Mouse (Mus musculus) c-Kit-positive CD71-negative TER-119-negative erythroid progenitor cells, embryonic 14.5 days (primary cell): ENCODE data around the gene Haus8.
"Not testable (repeated sequence)": the region's sequence is repeated elsewhere in the genome, so short reads cannot be mapped to it uniquely, and the experiment has no call there.

Experiments used
- DNase-seq: peaks from one replicate; pipeline ENCODE4 v3.0.0-alpha.2; 2013; ENCODE audit warnings: low read depth

The Haus8 gene

DNA sequence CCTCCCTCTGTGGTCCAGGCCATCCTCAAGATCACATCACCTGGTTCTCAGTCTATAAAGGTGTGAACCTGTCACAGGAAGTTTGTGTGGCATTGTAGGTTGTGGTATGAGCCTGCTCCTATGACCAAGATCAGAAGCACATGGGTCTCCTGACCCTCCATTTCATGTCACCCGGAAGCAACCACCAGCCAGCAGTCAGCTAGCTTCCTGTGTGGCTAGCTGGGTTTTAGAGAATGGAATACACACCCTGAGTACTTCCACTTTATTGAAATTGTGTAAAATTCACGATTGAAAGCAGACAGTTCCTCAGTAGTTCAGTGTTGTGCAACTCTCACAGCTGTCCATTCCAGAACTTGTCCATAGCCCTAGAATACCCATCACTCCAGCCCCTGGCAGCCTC lies 13.5 kb upstream of the Haus8 start:
- not testable (repeated sequence) for DNase-seq

DNA sequence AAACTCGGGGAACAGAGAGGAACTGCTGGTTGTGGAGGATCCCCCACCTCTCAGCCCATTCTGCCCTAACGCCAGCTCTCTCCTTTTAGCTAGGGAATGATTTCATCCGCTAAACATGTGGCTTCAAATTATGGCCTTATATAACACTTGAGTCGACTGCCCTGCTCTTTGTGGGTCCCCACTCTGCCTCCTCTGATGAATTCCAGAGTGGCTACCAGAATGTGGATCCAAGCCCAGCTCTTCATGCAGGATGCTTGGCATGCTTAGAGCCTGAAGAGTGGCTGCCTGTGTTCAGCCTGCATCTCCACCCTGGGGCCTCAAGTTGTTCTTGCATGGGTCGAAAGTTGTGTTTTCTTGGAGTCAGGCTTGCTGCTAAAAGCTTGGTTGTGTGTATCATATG lies 9.9 kb upstream of the Haus8 start:
- no peak for DNase-seq

DNA sequence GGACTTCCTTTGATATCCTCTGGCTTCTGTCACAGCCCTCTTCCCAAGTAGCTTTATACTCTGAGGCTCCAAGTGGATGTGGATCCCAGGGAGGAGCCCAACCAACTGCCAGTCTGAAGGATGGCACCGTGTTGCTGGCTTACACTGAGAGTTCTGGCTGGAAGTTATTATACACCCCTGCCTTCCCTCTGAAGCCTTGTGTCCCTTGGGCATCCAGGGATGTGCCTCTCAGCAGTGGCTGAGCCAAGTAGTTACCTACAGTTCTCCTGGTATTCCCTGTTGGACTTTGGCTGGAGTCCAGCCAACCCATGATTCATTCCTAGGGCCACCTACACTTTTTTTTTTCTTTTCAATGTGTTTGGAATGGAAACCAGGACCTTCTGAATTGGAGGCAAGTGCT lies 9.0 kb upstream of the Haus8 start:
- not testable (repeated sequence) for DNase-seq

DNA sequence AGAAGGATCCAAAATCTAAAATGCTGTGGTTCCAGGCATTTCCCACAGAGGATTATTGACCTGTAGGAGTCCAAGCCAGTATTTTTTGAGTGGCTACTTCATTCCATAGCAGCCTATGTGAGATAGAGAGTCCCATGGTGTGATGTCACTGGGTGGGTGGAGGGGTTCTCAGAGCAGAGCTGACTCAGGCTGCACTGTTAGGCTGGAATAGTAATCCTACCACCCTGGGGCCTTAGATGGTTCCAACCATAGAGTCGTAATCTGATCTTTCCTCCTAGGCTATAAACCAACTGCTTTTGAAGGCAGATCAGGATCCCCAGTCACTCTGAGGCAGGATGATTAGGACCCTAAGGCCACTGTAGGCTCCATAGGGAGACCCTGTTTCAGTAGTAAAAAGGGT lies 6.7 kb upstream of the Haus8 start:
- not testable (repeated sequence) for DNase-seq

DNA sequence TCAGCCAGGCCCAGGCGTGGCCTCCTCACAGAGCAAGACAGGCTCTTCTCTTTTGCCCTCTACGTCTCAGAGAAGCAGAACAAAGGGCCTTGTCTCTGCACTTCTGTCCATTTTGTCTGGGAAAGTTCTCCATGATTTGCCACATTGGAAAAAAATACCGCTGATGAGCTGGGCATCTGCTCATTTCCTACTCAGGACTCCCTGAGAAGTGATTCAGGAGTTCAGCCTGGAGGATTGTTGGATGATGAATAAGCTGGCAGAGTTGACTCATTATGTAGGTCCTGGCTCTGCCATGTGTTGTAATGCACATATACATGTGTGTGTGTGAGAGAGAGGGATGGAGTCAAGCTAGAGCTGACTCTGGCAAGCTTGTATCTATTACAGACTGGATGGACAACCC lies 3.4 kb upstream of the Haus8 start:
- no peak for DNase-seq

DNA sequence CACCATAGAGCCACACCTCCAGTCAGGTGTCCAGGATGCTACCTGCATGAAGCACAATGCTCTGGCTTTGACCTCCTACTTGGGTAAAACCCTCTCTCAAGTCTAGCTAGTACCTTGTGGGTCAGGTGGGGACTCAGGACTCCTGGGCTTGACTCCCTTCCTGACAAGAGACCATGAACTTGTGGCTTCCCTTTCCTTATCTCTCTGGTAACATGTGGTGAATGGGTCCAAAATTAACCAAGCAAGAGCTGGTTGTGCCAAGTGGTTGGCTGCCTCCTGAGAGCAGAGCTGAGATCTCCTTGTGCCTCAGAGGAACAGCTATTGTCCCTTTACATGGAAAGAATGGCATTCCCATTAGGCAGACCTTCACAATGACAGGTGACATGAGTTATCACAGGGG lies 1.7 kb upstream of the Haus8 start:
- no peak for DNase-seq

DNA sequence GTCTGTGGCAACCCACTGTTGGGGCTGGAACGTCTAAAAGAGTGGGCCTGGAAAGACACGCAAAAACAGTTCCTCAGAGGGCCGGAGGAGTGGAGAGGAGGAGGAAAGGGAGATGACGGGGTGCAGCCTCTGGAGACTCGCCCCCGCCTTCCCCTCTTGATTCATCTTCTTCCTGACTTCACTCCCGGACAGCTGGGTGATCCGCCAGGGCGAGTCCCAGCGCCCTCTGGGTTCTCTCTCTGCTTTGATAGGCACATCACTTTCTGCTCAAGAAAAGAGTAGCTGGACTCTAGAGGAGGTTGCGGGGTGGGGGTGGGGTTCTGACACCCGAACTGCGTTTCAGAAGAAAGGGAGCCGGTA lies 397 bp upstream of the Haus8 start:
- DNase-seq, result peak; percentile 54

DNA sequence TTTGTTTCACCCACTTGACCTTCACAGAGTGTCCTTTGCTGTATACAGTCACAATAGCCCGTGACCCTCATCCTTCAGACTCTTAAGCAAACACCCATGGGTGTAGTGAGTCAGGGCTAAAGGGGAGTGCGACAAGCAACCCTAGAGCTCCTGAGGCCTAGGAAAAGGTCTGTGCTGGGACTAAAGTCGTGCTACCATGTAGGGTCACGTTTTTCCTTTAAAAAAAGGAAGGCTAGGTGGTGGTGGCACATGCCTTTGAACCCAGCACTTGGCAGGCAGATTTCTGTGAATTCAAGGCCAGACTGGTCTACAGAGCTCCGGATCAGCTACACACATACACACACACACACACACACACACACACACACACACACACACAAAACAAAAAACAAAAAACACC lies 1.1 kb downstream of the Haus8 start:
- DNase-seq, result no peak

DNA sequence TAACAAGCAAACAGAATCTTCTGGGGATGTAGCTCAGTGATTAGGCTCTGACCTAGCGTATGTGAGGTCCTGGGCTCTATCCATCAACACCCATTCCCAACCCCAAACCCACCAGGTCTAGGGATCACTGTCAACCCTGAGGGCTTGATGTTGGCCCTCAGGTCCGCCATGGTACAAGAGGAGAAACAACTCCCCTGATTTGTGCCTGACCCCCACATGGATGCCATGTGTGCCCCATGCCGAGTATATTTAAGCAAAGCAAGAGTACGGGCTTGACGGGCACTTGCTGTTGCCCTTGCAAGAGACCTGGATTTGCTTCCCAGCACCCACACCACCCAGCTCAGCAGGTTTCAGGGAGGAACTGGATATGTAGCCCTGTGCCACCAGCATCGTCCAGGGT lies 4.4 kb downstream of the Haus8 start:
- not testable (repeated sequence) for DNase-seq

DNA sequence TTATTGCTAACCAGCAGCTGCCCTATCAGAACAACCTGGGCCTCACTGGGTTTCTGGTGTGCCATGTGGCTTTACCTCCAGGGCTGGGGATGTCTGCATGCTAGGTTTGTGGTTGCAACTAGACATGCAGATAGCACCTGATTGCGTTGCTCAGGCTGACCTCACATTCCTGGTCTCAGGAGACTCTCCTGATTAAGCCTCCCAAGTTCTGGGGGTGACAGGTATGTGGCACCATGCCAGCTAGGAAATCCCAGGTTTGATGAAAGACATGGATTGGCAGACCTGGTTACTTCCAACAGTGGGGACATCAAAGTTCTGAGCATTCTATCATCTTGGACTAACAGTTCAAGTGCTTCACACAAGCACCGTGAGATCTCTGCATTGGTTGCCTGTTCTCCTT lies 5.0 kb downstream of the Haus8 start:
- no peak for DNase-seq

DNA sequence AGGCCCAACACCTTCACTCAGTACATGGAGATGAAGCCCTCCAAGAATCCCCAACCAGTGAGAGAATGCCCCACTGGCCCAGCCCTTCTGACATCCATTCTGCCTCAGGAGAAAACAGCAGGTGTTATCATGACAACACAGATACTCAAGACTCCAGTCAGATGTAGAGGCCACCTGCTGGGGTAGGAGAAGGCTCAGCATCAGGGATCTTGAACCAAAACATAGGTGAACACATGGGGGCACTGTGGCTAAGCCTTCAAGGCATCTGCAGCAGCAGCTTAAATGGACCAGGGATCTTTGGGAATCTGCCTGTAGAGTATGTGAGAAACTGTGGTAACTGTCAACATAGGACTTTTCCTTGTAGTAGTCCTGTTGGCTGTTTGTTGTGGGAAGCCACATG lies 11.5 kb downstream of the Haus8 start:
- DNase-seq, result no peak

DNA sequence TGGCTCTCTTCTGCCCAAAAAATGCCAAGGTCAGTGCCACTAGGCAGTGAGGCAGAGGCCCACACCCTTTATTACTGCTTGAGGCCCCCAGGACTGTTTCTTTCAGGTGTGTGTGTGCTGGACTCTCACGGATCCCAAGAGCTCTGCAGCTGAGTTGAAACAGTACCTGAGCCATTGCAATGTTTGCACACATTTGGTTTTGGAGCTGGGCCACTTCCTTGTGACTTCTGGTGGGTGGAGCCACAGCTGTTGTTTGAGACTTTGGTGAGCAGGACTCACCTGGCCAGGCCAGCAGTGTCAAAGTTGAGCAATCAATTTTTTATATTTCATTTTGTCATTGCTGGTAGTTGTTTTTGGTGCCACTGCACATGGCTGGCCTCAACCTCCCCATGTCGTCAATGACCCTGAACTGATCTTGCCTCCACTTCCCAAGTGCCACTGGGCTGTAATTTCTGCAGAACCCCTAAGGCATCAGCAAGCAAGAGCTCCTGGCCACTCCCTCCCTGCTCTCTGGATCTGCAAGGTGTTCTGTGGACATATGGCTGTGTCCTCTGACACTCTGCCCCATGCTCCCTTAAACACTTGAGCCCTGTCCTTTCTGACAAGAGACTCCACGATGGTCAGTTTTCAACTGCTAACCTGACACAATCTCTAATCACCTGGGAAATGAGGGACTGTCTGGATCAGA lies 16.0 kb downstream of the Haus8 start:
- DNase-seq, result no peak

DNA sequence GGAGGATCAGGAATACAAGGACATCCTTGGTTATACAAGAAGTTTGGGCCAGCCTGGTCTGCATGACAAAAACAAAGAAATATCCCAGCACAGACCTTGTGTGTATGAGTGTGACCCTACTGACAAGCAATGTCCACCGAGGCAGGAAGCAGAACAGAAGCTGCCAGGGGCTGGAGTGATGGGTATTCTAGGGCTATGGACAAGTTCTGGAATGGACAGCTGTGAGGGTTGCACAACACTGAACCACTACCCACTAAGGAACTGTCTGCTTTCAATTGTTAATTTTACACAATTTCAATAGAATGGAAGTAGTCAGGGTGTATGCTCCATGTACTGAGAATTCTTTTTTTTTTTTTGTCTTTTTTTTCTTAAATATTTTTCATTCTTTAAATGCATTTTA lies 24.5 kb downstream of the Haus8 start:
- DNase-seq, result no peak

DNA sequence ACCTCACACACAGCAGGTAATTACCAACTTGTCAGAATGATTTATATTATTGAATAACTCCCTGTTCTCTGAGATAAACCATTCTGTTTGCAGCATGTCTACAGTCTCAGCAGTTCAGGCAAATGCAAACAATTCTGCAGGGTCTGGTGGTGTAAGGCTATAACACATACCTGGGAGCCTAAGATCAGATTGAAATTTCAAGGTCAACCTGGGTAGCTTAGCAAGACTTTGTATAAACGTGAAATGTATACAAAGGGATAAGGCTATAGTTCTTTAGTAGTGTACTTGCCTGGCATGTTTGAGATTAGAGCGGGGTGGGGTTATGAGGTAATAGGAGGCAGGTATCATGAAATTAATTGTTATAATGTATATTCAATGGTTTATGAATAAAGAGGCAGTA lies 30.0 kb downstream of the Haus8 start:
- no peak for DNase-seq

DNA sequence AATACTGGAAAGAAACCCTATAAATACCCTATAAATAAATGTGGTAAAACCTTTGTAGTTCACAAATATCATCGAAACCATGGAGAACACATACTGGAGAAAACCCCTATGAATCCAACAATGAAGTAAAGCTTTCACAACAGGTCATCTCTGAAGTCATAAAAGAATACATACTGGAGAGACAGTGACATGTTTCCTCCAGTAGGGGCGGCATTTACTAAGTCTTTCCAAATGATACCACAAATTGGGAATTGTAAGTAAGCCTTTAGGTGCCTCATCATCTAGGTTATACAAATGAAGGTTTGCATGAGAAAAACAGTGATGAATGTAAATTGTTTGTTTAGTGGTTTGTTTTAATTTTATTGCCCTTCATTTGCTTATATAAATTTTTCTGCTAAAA lies 48.2 kb downstream of the Haus8 start:
- DNase-seq, result peak; percentile 8

DNA sequence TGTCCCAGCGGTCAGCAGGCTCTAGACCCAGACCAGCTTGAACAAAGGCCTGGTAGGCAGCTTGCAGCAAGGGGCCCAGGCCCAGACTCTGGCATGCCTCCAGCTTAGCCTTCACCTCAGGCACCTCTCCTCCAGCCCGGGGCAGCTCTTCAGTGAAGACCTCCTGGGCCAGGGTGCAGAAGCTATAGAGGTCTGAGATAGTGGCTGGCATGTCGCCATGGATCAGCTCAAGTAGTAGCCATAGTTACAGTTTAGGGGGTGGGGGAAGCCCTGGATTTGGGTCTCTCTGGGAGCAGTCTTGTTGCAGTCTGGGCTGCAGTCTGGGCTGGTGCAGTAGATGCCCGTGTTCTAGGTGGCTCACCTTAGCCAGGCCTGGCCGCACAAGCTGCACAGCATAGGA lies 58.5 kb downstream of the Haus8 start:
- DNase-seq, result not testable (repeated sequence)

DNA sequence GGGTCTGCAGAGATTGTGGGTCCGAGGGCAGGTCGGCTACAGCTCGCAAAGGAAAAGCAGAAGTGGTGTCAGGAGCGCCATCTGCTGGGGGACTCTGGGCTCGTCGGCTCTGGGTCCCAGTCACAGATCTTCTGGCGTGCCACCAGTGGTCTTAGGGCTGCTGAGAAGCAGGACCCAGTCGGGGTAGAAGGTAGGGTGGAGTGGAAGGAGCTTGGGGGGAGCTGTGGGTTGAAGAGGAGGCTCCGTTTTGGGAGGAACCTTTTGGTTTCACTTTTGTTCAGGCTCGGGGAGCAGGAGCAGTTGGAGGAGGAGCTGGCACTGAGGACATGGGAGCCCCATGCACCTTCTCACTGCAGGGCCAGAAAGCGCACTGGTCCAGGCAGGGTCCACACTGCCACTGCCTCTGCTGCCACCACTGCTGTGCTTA lies 67.2 kb downstream of the Haus8 start:
- not testable (repeated sequence) for DNase-seq
